Mouse (Mus musculus) lung, postnatal 36 days (tissue): ENCODE measurements around the gene Mcur1.

ENCODE experiments used
- DNase-seq: peaks from one replicate; pipeline ENCODE4 v3.0.0; 2022; ENCODE audit warnings: mixed read lengths

Gene Mcur1

GRCm38 (mm10) chr13:43564733-43565132 is 4.7 kb upstream of the Mcur1 start:
- no peak for DNase-seq

GRCm38 (mm10) chr13:43562726-43563125 is 2.7 kb upstream of the Mcur1 start:
- no peak for DNase-seq

- peak; percentile 59 for DNase-seq
Observed at GRCm38 (mm10) chr13:43560458-43561411, 744 bp upstream of the Mcur1 start.

- no peak for DNase-seq
Observed at GRCm38 (mm10) chr13:43558959-43559358, 1.0 kb downstream of the Mcur1 start.

- no peak for DNase-seq
Observed at GRCm38 (mm10) chr13:43558357-43558756, 1.6 kb downstream of the Mcur1 start.

GRCm38 (mm10) chr13:43556913-43557542 is 3.0 kb downstream of the Mcur1 start:
- no peak for DNase-seq

- no peak for DNase-seq
Observed at GRCm38 (mm10) chr13:43555321-43555720, 4.7 kb downstream of the Mcur1 start.

GRCm38 (mm10) chr13:43554827-43555226 is 5.2 kb downstream of the Mcur1 start:
- peak; percentile 15 for DNase-seq

GRCm38 (mm10) chr13:43550676-43551075 is 9.3 kb downstream of the Mcur1 start:
- DNase-seq, result no peak

GRCm38 (mm10) chr13:43549870-43550269 is 10.1 kb downstream of the Mcur1 start:
- no peak for DNase-seq

- DNase-seq, result no peak
Observed at GRCm38 (mm10) chr13:43549078-43549698, 10.8 kb downstream of the Mcur1 start.

- DNase-seq, result no peak
Observed at GRCm38 (mm10) chr13:43548617-43549016, 11.4 kb downstream of the Mcur1 start.

- DNase-seq, result peak; percentile 91
Observed at GRCm38 (mm10) chr13:43546861-43547260, 13.1 kb downstream of the Mcur1 start.

- no peak for DNase-seq
Observed at GRCm38 (mm10) chr13:43540205-43540815, 19.7 kb downstream of the Mcur1 start.

- no peak for DNase-seq
Observed at GRCm38 (mm10) chr13:43539409-43539808, 20.6 kb downstream of the Mcur1 start.

GRCm38 (mm10) chr13:43537854-43538253 is 22.1 kb downstream of the Mcur1 start:
- no peak for DNase-seq

- DNase-seq, result no peak
Observed at GRCm38 (mm10) chr13:43534015-43534414, 26.0 kb downstream of the Mcur1 start.

- DNase-seq, result peak; percentile 78
Observed at GRCm38 (mm10) chr13:43530832-43531693, 28.9 kb downstream of the Mcur1 start.

GRCm38 (mm10) chr13:43530129-43530831 is 29.7 kb downstream of the Mcur1 start:
- no peak for DNase-seq

GRCm38 (mm10) chr13:43526289-43526688 is 33.7 kb downstream of the Mcur1 start:
- no peak for DNase-seq

- peak; percentile 26 for DNase-seq
Observed at GRCm38 (mm10) chr13:43525363-43526134, 34.4 kb downstream of the Mcur1 start.
